Mouse (Mus musculus) kidney, embryonic 15.5 days (tissue): ENCODE measurements at regions not wholly inside any gene's neighbourhood (a gene's known extent, or its start where the extent isn't known, plus 50 kb on each side); places are given as distances from the start of the nearest gene placed in this dataset.

Experiments
- ATAC-seq: fragments of 200-750 bp; cut with Nextera tagmentation; replicated peaks from 2 replicates; pipeline ENCODE4 v1.8.0; 2017; ENCODE audit warnings: moderate TSS enrichment; ENCODE audit not compliant: low FRiP score
- H3K27ac ChIP-seq: fragments of 300-500 bp; sonication (generic); 2 replicates; pipeline ENCODE4 v1.5.1; 2015; ENCODE audit warnings: mild to moderate bottlenecking, inconsistent platforms
- H3K27me3 ChIP-seq: fragments of 300-500 bp; sonication (generic); 2 replicates; pipeline ENCODE4 v1.6.1; 2015; ENCODE audit warnings: inconsistent platforms
- H3K36me3 ChIP-seq: fragments of 300-500 bp; sonication (generic); 2 replicates; pipeline ENCODE4 v1.6.1; 2015; ENCODE audit warnings: inconsistent platforms
- H3K4me1 ChIP-seq: fragments of 300-500 bp; sonication (generic); 2 replicates; pipeline ENCODE4 v1.6.1; 2015; ENCODE audit warnings: inconsistent platforms
- H3K4me2 ChIP-seq: fragments of 300-500 bp; sonication (generic); 2 replicates; pipeline ENCODE4 v1.6.1; 2015; ENCODE audit warnings: moderate library complexity, mild to moderate bottlenecking, inconsistent platforms
- H3K4me3 ChIP-seq: fragments of 300-500 bp; sonication (generic); replicated peaks from 2 replicates; pipeline ENCODE4 v1.5.1; 2015; ENCODE audit warnings: mild to moderate bottlenecking, inconsistent platforms
- H3K9ac ChIP-seq: fragments of 300-500 bp; sonication (generic); 2 replicates; pipeline ENCODE4 v1.6.1; 2015; ENCODE audit warnings: mild to moderate bottlenecking, inconsistent platforms
- H3K9me3 ChIP-seq: fragments of 300-500 bp; sonication (generic); replicated peaks from 2 replicates; pipeline ENCODE4 v1.6.1; 2016; ENCODE audit warnings: inconsistent platforms
- WGBS: fragments of 180-500 bp; shearing (Covaris S2); methylation state at CpG from one replicate; pipeline ENCODE4 v1.1.7; 2015; ENCODE audit warnings: mixed read lengths; 5-methylcytosine and 5-hydroxymethylcytosine counted together

DNA sequence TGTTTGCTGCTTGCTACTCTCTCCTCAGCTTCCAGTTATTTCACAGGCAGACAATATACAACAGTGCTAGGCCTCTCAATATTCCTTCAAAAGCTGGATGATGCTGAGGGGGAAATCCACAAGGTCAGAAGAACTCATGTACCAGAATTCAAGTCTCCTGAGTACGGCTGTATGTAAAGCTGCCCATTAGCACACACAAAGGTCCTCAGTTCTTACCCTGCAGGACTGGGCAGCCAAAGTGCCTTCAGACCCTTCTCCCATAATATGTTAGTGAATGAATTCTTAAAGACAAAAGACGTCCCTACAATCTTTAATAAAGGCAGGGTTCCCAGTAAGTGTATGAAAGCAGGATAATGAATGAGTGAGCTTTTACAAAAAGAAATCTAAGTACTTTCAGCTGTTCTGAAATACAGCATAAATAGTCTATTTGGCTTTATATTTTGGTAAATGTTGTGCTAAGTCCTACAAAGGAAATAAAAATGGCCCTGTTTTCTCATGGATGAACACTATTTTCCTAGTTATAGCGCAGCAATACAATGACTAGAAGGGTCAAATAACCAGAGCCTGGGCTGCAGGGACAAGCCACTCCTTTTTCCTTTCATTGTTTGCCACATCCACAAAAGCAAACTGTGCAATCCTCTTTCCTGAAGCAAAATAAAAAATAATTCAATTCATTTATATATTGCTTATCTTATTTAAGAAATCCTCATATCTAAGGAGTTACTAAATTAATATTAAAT, 384.8 kb upstream of the Ccnh start:
- 81% methylated on average over 3 of the region's 3 CpGs for whole genome bisulfite sequencing
- Histone ChIP-seq H3K27me3 (no peaks in the 10 kb centered on the region), H3K4me2 (no peak overlapping the region), H3K9ac (no peak overlapping the region), H3K36me3 (no peaks in the 10 kb centered on the region), H3K9me3 (no peaks in the 10 kb centered on the region), H3K4me1 (no peaks in the 10 kb centered on the region), H3K27ac (no peak overlapping the region), H3K4me3 (no peak overlapping the region)
- ATAC-seq = no peak

DNA sequence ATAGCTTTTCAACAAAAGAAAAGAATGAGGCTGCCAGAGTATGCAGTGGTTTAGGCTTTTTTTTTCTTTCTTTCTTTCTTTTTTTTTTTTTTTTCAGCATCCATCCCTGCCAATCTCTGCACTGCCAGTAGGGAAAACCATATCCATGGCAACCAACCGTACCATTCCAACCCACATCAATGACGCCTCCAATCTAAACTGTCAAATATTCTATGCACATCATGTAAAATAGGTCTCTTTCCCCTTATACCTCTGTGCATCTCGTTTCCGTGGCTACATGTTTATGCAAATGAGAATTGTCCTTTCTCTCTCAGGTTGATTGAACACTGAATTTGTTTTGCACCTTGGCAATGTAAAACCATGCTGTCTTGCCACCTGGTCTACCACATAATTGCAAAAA, 384.0 kb upstream of the Ccnh start:
- Histone ChIP-seq H3K27ac (no peak overlapping the region), H3K9me3 (no peaks in the 10 kb centered on the region), H3K4me1 (no peaks in the 10 kb centered on the region), H3K36me3 (no peaks in the 10 kb centered on the region), H3K27me3 (no peaks in the 10 kb centered on the region), H3K4me2 (no peak overlapping the region), H3K4me3 (no peak overlapping the region), H3K9ac (no peak overlapping the region)
- ATAC-seq = no peak
- WGBS = 86% methylated on average over 4 of the region's 4 CpGs

- no peak for ATAC-seq
- no peaks in the 10 kb centered on the region for H3K9me3 ChIP-seq
- no peaks in the 10 kb centered on the region for H3K36me3 ChIP-seq
- no peaks in the 10 kb centered on the region for H3K4me1 ChIP-seq
- H3K4me2 ChIP-seq = no peak overlapping the region
- no peak overlapping the region for H3K27ac ChIP-seq
- no peaks in the 10 kb centered on the region for H3K27me3 ChIP-seq
- H3K4me3 ChIP-seq = no peak overlapping the region
- WGBS = 96% methylated on average over 3 of the region's 3 CpGs
- no peak overlapping the region for H3K9ac ChIP-seq
Measured at GRCm38 (mm10) chr13:84809605-84810004, 379.6 kb upstream of the Ccnh start.
